Mouse (Mus musculus) G1E (cell line): ENCODE data around the gene Cables2.

Experiments used
- CTCF ChIP-seq: IDR thresholded peaks from 2 replicates; pipeline ENCODE4 v1.5.1; 2012; ENCODE audit warnings: low read depth, low read length, inconsistent platforms, mixed read lengths
- GATA1 ChIP-seq: IDR thresholded peaks from 2 replicates; pipeline ENCODE4 v1.6.1; 2012; ENCODE audit warnings: borderline replicate concordance, low read length, inconsistent platforms, mixed read lengths
- GATA2 ChIP-seq: IDR thresholded peaks from 2 replicates; pipeline ENCODE4 v1.6.1; 2012; ENCODE audit warnings: low read depth, low read length, inconsistent platforms, borderline replicate concordance
- POLR2AphosphoS5 ChIP-seq: IDR thresholded peaks from 2 replicates; pipeline ENCODE4 v1.6.1; 2012; ENCODE audit warnings: low read depth, low read length, inconsistent platforms; ENCODE audit not compliant: insufficient replicate concordance

DNA sequence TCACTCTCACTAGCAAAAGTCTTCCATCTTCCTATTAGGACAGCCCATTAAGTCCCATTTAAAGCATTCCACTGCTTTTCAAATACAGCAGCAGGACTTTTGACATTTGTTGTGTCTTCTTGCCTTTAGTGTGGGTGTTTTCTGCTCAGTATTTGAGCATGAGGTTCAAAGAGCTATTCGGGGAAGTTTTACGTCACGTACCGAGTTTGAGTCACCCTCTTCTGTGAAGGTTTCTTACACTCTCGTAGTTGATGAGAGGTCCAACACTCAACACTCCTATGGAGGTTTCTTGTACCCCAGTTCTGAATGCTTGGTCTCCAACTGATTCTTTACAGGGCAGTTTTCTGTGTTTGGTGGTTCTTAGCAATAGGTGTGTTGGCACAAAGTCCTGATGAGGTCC lies 25.4 kb downstream of the Cables2 start:
- TF ChIP-seq CTCF, result no peak
- no peak for TF ChIP-seq GATA1
- no peak for TF ChIP-seq GATA2
- TF ChIP-seq POLR2AphosphoS5, result no peak
